21 mouse cellular contexts compared by ENCODE assay signal in genomic region chr9:60160194-60160593, GRCm38 (mm10).
DNase-seq lines count a peak whose midpoint lies in the region; ATAC-seq and TF ChIP-seq lines count a peak whose summit lies in the region.
"Had no signal": no experiment of that assay in that cellular context is flagged by ENCODE, and none has a peak within 500 bp of the region (broad histone marks: within the 10 kb centered on the region; RNA-seq: fewer than 3 reads in every experiment).

No protein-coding gene starts in this region.

- H3K27me3 ChIP-seq in midbrain, postnatal 0 days (ENCODE audit: insufficient read depth, low read length), result no peaks in the 10 kb centered on the region
- H3K27me3 ChIP-seq in midbrain, embryonic 16.5 days (ENCODE audit: control insufficient read depth, insufficient read depth, low read depth, low read length), result no peaks in the 10 kb centered on the region
- H3K27me3 ChIP-seq: limb, embryonic 12.5 days; liver, embryonic 15.5 days; lung, embryonic 15.5 days had no signal

- peak; percentile 35 for DNase-seq in embryo, embryonic 11 days
- no peak for DNase-seq in embryo, embryonic 9.5 days (ENCODE audit: extremely low spot score)
- no peak for DNase-seq in layer of hippocampus, adult 2 months (ENCODE audit: low spot score in 2 of 2)
- no peak for DNase-seq in layer of hippocampus, postnatal 25 days (ENCODE audit: extremely low spot score in 1 of 2, low spot score in 1 of 2)
- peak; percentile 60 for DNase-seq in midbrain, postnatal 0 days (ENCODE audit: low spot score)
- no peak for DNase-seq in gastrocnemius, postnatal 25 days
- DNase-seq: adrenal gland, postnatal 10 days; cerebellum, adult 11-12 months; cerebellum, adult 9-11 months; heart, postnatal 14 days; kidney, adult 11 months; kidney, postnatal 14 days; thymus, postnatal 4 days had no signal

- H3K4me3 ChIP-seq in layer of hippocampus, adult 2 months, result no peak overlapping the region
- H3K4me3 ChIP-seq in midbrain, postnatal 0 days (ENCODE audit: low read depth, low read length), result no peak overlapping the region
- no peak overlapping the region for H3K4me3 ChIP-seq in midbrain, embryonic 16.5 days (ENCODE audit: low read depth, low read length)
- H3K4me3 ChIP-seq: hindbrain, embryonic 10.5 days; limb, embryonic 12.5 days; liver, embryonic 15.5 days; lung, embryonic 15.5 days had no signal

- H3K4me2 ChIP-seq in midbrain, postnatal 0 days (ENCODE audit: low read depth, low read length, poor library complexity, severe bottlenecking), result no peak overlapping the region
- H3K4me2 ChIP-seq in midbrain, embryonic 16.5 days (ENCODE audit: low read length), result no peak overlapping the region
- H3K4me2 ChIP-seq: limb, embryonic 12.5 days; liver, embryonic 15.5 days; lung, embryonic 15.5 days; midbrain, embryonic 11.5 days had no signal

- no peak overlapping the region for H3K9ac ChIP-seq in midbrain, postnatal 0 days (replicated peaks; ENCODE audit: low read length, poor library complexity, severe bottlenecking)
- H3K9ac ChIP-seq in midbrain, embryonic 16.5 days (ENCODE audit: low read depth, low read length), result no peak overlapping the region
- H3K9ac ChIP-seq: limb, embryonic 12.5 days; liver, embryonic 15.5 days; lung, embryonic 15.5 days had no signal

- 50% methylated on average over 7 of the region's 7 CpGs for WGBS in midbrain, postnatal 0 days
- 65% methylated on average over 7 of the region's 7 CpGs for WGBS in midbrain, embryonic 16.5 days

- no peaks in the 10 kb centered on the region for H3K36me3 ChIP-seq in midbrain, postnatal 0 days (ENCODE audit: insufficient read depth, low read length)
- H3K36me3 ChIP-seq in midbrain, embryonic 16.5 days (ENCODE audit: control insufficient read depth, insufficient read depth, low read length), result no peaks in the 10 kb centered on the region
- H3K36me3 ChIP-seq: G1E; hindbrain, embryonic 10.5 days; limb, embryonic 12.5 days; liver, embryonic 15.5 days; lung, embryonic 15.5 days had no signal

- ATAC-seq in midbrain, postnatal 0 days (ENCODE audit: low FRiP score), result no peak
- no peak for ATAC-seq in midbrain, embryonic 16.5 days
- ATAC-seq: forebrain, embryonic 16.5 days had no signal

- H3K4me1 ChIP-seq in midbrain, postnatal 0 days (ENCODE audit: insufficient read depth, low read length), result no peaks in the 10 kb centered on the region
- peaks cover 13% of the 10 kb centered on the region for H3K4me1 ChIP-seq in midbrain, embryonic 16.5 days (ENCODE audit: control insufficient read depth, insufficient read depth, low read length)
- H3K4me1 ChIP-seq: liver, embryonic 15.5 days had no signal

- peak overlapping the region; percentile 19; the same call in 1 of the 2 replicates for H3K27ac ChIP-seq in layer of hippocampus, adult 2 months
- H3K27ac ChIP-seq in midbrain, postnatal 0 days (ENCODE audit: low read depth, low read length), result 0 out of 2 replicates have a peak overlapping the region, but pooled peaks have one; percentile 1
- no peak overlapping the region for H3K27ac ChIP-seq in midbrain, embryonic 16.5 days (ENCODE audit: low read length)
- H3K27ac ChIP-seq: limb, embryonic 12.5 days; liver, embryonic 15.5 days had no signal

- TF ChIP-seq CTCF in layer of hippocampus, adult 2 months (conservative IDR thresholded peaks at IDR 0.05), result no peak
- TF ChIP-seq CTCF in midbrain, postnatal 0 days (IDR thresholded peaks at IDR 0.05), result no peak

- H3K9me3 ChIP-seq in midbrain, postnatal 0 days (ENCODE audit: low read length), result no peaks in the 10 kb centered on the region
- H3K9me3 ChIP-seq in midbrain, embryonic 16.5 days (replicated peaks; ENCODE audit: control insufficient read depth, low read length, poor library complexity, severe bottlenecking), result no peaks in the 10 kb centered on the region
- H3K9me3 ChIP-seq: G1E; hindbrain, embryonic 10.5 days; limb, embryonic 12.5 days; liver, embryonic 15.5 days; lung, embryonic 15.5 days had no signal

Comparison
In these comparisons a context has a peak if more than half of its experiments do, and no peak if none do; other contexts are left out.
1. DNase-seq: peak in embryo, embryonic 11 days (single experiment) and midbrain, postnatal 0 days (single experiment); none in embryo, embryonic 9.5 days (single experiment), layer of hippocampus, adult 2 months (0 of 2), layer of hippocampus, postnatal 25 days (0 of 2) and gastrocnemius, postnatal 25 days (single experiment).